Mouse (Mus musculus) hindbrain, postnatal 0 days (tissue): ENCODE data around the gene Akr1c19. TPM values are rescaled to one million over a fixed set of nuclear protein-coding genes. Genes with fewer than 3 reads are reported as not detected.
"Not testable (repeated sequence)": the region's sequence is repeated elsewhere in the genome, so short reads cannot be mapped to it uniquely, and the experiment has no call there.

Source experiments
- ATAC-seq: fragments of 200-750 bp; cut with Nextera tagmentation; 2 replicates; pipeline ENCODE4 v1.8.0; 2017; ENCODE audit warnings: mild to moderate bottlenecking, moderate TSS enrichment, moderate library complexity
- DNase-seq: peaks from one replicate; pipeline ENCODE4 v3.0.0-alpha.2; 2015; ENCODE audit warnings: low spot score
- H3K27ac ChIP-seq: fragments of 300-500 bp; sonication (generic); 2 replicates; pipeline ENCODE4 v1.5.1; 2014; ENCODE audit warnings: mild to moderate bottlenecking
- H3K27me3 ChIP-seq: fragments of 300-500 bp; sonication (generic); 2 replicates; pipeline ENCODE4 v1.6.1; 2014; ENCODE audit warnings: low read length, mixed read lengths; ENCODE audit not compliant: insufficient read depth
- H3K36me3 ChIP-seq: fragments of 300-500 bp; sonication (generic); 2 replicates; pipeline ENCODE4 v1.6.1; 2014; ENCODE audit warnings: low read length, mixed read lengths; ENCODE audit not compliant: insufficient read depth
- H3K4me1 ChIP-seq: fragments of 300-500 bp; sonication (generic); 2 replicates; pipeline ENCODE4 v1.6.1; 2014; ENCODE audit warnings: antibody characterized with exemption, low read length, mixed read lengths; ENCODE audit not compliant: insufficient read depth
- H3K4me2 ChIP-seq: fragments of 300-500 bp; sonication (generic); 2 replicates; pipeline ENCODE4 v1.6.1; 2014; ENCODE audit warnings: low read depth, mild to moderate bottlenecking, low read length, moderate library complexity, mixed read lengths
- H3K4me3 ChIP-seq: fragments of 300-500 bp; sonication (generic); 2 replicates; pipeline ENCODE4 v1.5.1; 2014; ENCODE audit warnings: low read length
- H3K9ac ChIP-seq: fragments of 300-500 bp; sonication (generic); replicated peaks from 2 replicates; pipeline ENCODE4 v1.6.1; 2014; ENCODE audit warnings: mild to moderate bottlenecking, low read length, moderate library complexity, mixed read lengths
- H3K9me3 ChIP-seq: fragments of 300-500 bp; sonication (generic); 2 replicates; pipeline ENCODE4 v1.6.1; 2016; ENCODE audit warnings: low read length, mixed read lengths
- CTCF ChIP-seq: IDR thresholded peaks from 2 replicates; pipeline ENCODE4 v1.5.1; 2016; ENCODE audit warnings: antibody characterized with exemption, control low read depth, low read depth
- WGBS: fragments of 180-500 bp; shearing (Covaris S2); extraction: QIAGEN DNeasy Blood & Tissue Kit; methylation state at CpG from one replicate; pipeline ENCODE4 v1.1.7; 2014; 5-methylcytosine and 5-hydroxymethylcytosine counted together
- polyA plus RNA-seq: library from polyadenylated mRNA; unstranded; fragments of >200 nt; fragmentation: Nextera tagmentation; extraction: Ambion mirVana; gene quantifications from 2 replicates; pipeline ENCODE4 v1.2.1, GENCODE M21; 2015
- total RNA-seq: library from RNA; depleted of rRNA; stranded (reverse); fragments of >200 nt; gene quantifications from 2 replicates; pipeline ENCODE4 v1.2.3, GENCODE M21; 2014

The Akr1c19 gene
- total and polyA plus RNA-seq, 2 experiments from 2014 or later = 0.73 to 6.4 TPM

- Histone ChIP-seq H3K27ac (no peak overlapping the region), H3K9me3 (no peaks in the 10 kb centered on the region), H3K9ac (no peak overlapping the region), H3K4me1 (no peaks in the 10 kb centered on the region), H3K36me3 (no peaks in the 10 kb centered on the region), H3K27me3 (no peaks in the 10 kb centered on the region), H3K4me3 (no peak overlapping the region), H3K4me2 (no peak overlapping the region)
- WGBS = 75% methylated on average over 3 of the region's 3 CpGs
- no peak for TF ChIP-seq CTCF
- no peak for ATAC-seq
- DNase-seq = no peak
These were observed 5.2 kb downstream of the Akr1c19 start for GRCm38 (mm10) chr13:4233536-4234172.

- DNase-seq (peak; percentile 51), ATAC-seq (peak; percentile 94)
- Histone ChIP-seq H3K4me1 (no peaks in the 10 kb centered on the region), H3K27ac (peak overlapping the region; percentile 51; the same call in 1 of the 2 replicates), H3K27me3 (no peaks in the 10 kb centered on the region), H3K4me3 (peak overlapping the region; percentile 37), H3K4me2 (peak overlapping the region; percentile 54), H3K36me3 (no peaks in the 10 kb centered on the region), H3K9me3 (no peaks in the 10 kb centered on the region), H3K9ac (peak overlapping the region; percentile 33; the same call in 1 of the 2 replicates)
- peak; percentile 35; the same call in 1 of the 2 replicates for TF ChIP-seq CTCF
- WGBS = 1% methylated on average over 13 of the region's 13 CpGs
These were observed 16.5 kb downstream of the Akr1c19 start for GRCm38 (mm10) chr13:4244861-4245559.

GRCm38 (mm10) chr13:4249347-4249746, 20.8 kb downstream of the Akr1c19 start:
- no peak overlapping the region for H3K4me3 ChIP-seq
- H3K36me3 ChIP-seq = no peaks in the 10 kb centered on the region
- no peak overlapping the region for H3K27ac ChIP-seq
- H3K27me3 ChIP-seq = no peaks in the 10 kb centered on the region
- no peaks in the 10 kb centered on the region for H3K4me1 ChIP-seq
- no peak for DNase-seq
- no peak overlapping the region for H3K4me2 ChIP-seq
- TF ChIP-seq CTCF = no peak
- WGBS = 56% methylated on average over 3 of the region's 3 CpGs
- no peak overlapping the region for H3K9ac ChIP-seq
- H3K9me3 ChIP-seq = no peaks in the 10 kb centered on the region
- no peak for ATAC-seq

GRCm38 (mm10) chr13:4256894-4257293, 28.4 kb downstream of the Akr1c19 start:
- H3K27ac ChIP-seq, H3K9me3 ChIP-seq, H3K4me1 ChIP-seq, ATAC-seq, H3K36me3 ChIP-seq, H3K9ac ChIP-seq, H3K4me3 ChIP-seq, H3K4me2 ChIP-seq, H3K27me3 ChIP-seq, DNase-seq: not testable (repeated sequence)

GRCm38 (mm10) chr13:4257349-4257748, 28.8 kb downstream of the Akr1c19 start:
- Histone ChIP-seq H3K4me1 (no peaks in the 10 kb centered on the region), H3K9ac (no peak overlapping the region), H3K36me3 (no peaks in the 10 kb centered on the region), H3K27ac (no peak overlapping the region), H3K9me3 (no peaks in the 10 kb centered on the region), H3K4me2 (no peak overlapping the region), H3K4me3 (no peak overlapping the region), H3K27me3 (no peaks in the 10 kb centered on the region)
- WGBS = 83% methylated on average over 6 of the region's 6 CpGs
- no peak for TF ChIP-seq CTCF
- no peak for DNase-seq
- no peak for ATAC-seq

GRCm38 (mm10) chr13:4264612-4265011, 36.1 kb downstream of the Akr1c19 start:
- Histone ChIP-seq H3K4me2 (no peak overlapping the region), H3K36me3 (no peaks in the 10 kb centered on the region), H3K4me3 (no peak overlapping the region), H3K9me3 (no peaks in the 10 kb centered on the region), H3K27ac (no peak overlapping the region), H3K27me3 (no peaks in the 10 kb centered on the region), H3K9ac (no peak overlapping the region), H3K4me1 (no peaks in the 10 kb centered on the region)
- DNase-seq (no peak), ATAC-seq (no peak)
- TF ChIP-seq CTCF = no peak
- 86% methylated on average over 3 of the region's 3 CpGs for WGBS

- no peak for TF ChIP-seq CTCF
These were observed 36.5 kb downstream of the Akr1c19 start for GRCm38 (mm10) chr13:4265047-4265446.

GRCm38 (mm10) chr13:4265455-4265854, 37.0 kb downstream of the Akr1c19 start:
- not testable (repeated sequence) for ATAC-seq, H3K9ac ChIP-seq, H3K4me1 ChIP-seq, DNase-seq, H3K4me2 ChIP-seq, H3K36me3 ChIP-seq, H3K4me3 ChIP-seq, H3K27ac ChIP-seq, H3K9me3 ChIP-seq, H3K27me3 ChIP-seq
- 93% methylated on average over 2 of the region's 2 CpGs for WGBS

More at GRCm38 (mm10) chr13:4265047-4265446, 36.5 kb downstream of the Akr1c19 start:
- no peak for ATAC-seq
- Histone ChIP-seq H3K27ac (no peak overlapping the region), H3K9me3 (no peaks in the 10 kb centered on the region), H3K4me3 (no peak overlapping the region), H3K4me1 (no peaks in the 10 kb centered on the region), H3K36me3 (no peaks in the 10 kb centered on the region), H3K27me3 (no peaks in the 10 kb centered on the region), H3K4me2 (no peak overlapping the region), H3K9ac (no peak overlapping the region)
- DNase-seq = no peak
- 89% methylated on average over 2 of the region's 2 CpGs for WGBS
